Mouse (Mus musculus): ENCODE data around the gene Sema4f.

- TF ChIP-seq CTCF (IDR thresholded peaks at IDR 0.05; ENCODE audit: low read depth, low read length) (no peak), POLR2A (IDR thresholded peaks at IDR 0.05; ENCODE audit: extremely low read depth, insufficient read depth, low read length) (no peak)
These were observed 13.5 kb downstream of the Sema4f start for GRCm38 (mm10) chr6:82926106-82926505.

All from liver, adult 2 months (tissue).